Mouse (Mus musculus) kidney, postnatal 0 days (tissue): ENCODE data around the gene Mrm1. TPM values are rescaled to one million over a fixed set of nuclear protein-coding genes. Genes with fewer than 3 reads are reported as not detected.
A peak's percentile ranks its signal among the peaks of the same experiment; 100 is the strongest.

Experiments used
- ATAC-seq: fragments of 200-750 bp; cut with Nextera tagmentation; replicated peaks from 2 replicates; pipeline ENCODE4 v1.8.0; 2017; ENCODE audit warnings: low read depth, moderate number of reproducible peaks, moderate TSS enrichment, moderate library complexity; ENCODE audit not compliant: low FRiP score
- DNase-seq: peaks from one replicate; pipeline ENCODE4 v3.0.0-alpha.2; 2016; ENCODE audit warnings: low spot score
- H3K27ac ChIP-seq: fragments of 300-500 bp; sonication (generic); 2 replicates; pipeline ENCODE4 v1.5.1; 2014; ENCODE audit warnings: mild to moderate bottlenecking
- H3K27me3 ChIP-seq: fragments of 300-500 bp; sonication (generic); 2 replicates; pipeline ENCODE4 v1.6.1; 2014; ENCODE audit warnings: low read length, mixed read lengths; ENCODE audit not compliant: insufficient read depth
- H3K36me3 ChIP-seq: fragments of 300-500 bp; sonication (generic); 2 replicates; pipeline ENCODE4 v1.6.1; 2014; ENCODE audit warnings: low read length, mixed read lengths; ENCODE audit not compliant: insufficient read depth
- H3K4me1 ChIP-seq: fragments of 300-500 bp; sonication (generic); replicated peaks from 2 replicates; pipeline ENCODE4 v1.6.1; 2014; ENCODE audit warnings: antibody characterized with exemption, low read length, mixed read lengths; ENCODE audit not compliant: insufficient read depth
- H3K4me2 ChIP-seq: fragments of 300-500 bp; sonication (generic); 2 replicates; pipeline ENCODE4 v1.6.1; 2014; ENCODE audit warnings: mild to moderate bottlenecking, low read length, moderate library complexity, mixed read lengths
- H3K4me3 ChIP-seq: fragments of 300-500 bp; sonication (generic); replicated peaks from 2 replicates; pipeline ENCODE4 v1.5.1; 2014; ENCODE audit warnings: low read depth, low read length
- H3K9ac ChIP-seq: fragments of 300-500 bp; sonication (generic); 2 replicates; pipeline ENCODE4 v1.6.1; 2014; ENCODE audit warnings: low read depth, low read length
- H3K9me3 ChIP-seq: fragments of 300-500 bp; sonication (generic); replicated peaks from 2 replicates; pipeline ENCODE4 v1.6.1; 2016; ENCODE audit warnings: low read length, inconsistent platforms, mixed read lengths
- CTCF ChIP-seq: IDR thresholded peaks from 2 replicates; pipeline ENCODE4 v1.5.1; 2016; ENCODE audit warnings: antibody characterized with exemption, low read depth, mild to moderate bottlenecking, moderate library complexity
- WGBS: fragments of 180-500 bp; shearing (Covaris S2); extraction: QIAGEN DNeasy Blood & Tissue Kit; methylation state at CpG from one replicate; pipeline ENCODE4 v1.1.7; 2014; 5-methylcytosine and 5-hydroxymethylcytosine counted together
- polyA plus RNA-seq: library from polyadenylated mRNA; unstranded; fragments of >200 nt; fragmentation: Nextera tagmentation; extraction: Ambion mirVana; gene quantifications from 2 replicates; pipeline ENCODE4 v1.2.1, GENCODE M21; 2015

The Mrm1 gene
- polyA plus RNA-seq, 1 experiment from 2014 or later, result 12.8 TPM

GRCm38 (mm10) chr11:84817362-84817761, 2.0 kb downstream of the Mrm1 start:
- no peak for DNase-seq
- Histone ChIP-seq H3K9ac (no peak overlapping the region), H3K27ac (no peak overlapping the region), H3K4me1 (no peaks in the 10 kb centered on the region), H3K36me3 (no peaks in the 10 kb centered on the region), H3K27me3 (no peaks in the 10 kb centered on the region), H3K4me2 (no peak overlapping the region), H3K9me3 (no peaks in the 10 kb centered on the region), H3K4me3 (no peak overlapping the region)
- ATAC-seq, result no peak
- peak; percentile 40; the same call in 1 of the 2 replicates for TF ChIP-seq CTCF
- WGBS, result 86% methylated on average over 6 of the region's 6 CpGs

DNA sequence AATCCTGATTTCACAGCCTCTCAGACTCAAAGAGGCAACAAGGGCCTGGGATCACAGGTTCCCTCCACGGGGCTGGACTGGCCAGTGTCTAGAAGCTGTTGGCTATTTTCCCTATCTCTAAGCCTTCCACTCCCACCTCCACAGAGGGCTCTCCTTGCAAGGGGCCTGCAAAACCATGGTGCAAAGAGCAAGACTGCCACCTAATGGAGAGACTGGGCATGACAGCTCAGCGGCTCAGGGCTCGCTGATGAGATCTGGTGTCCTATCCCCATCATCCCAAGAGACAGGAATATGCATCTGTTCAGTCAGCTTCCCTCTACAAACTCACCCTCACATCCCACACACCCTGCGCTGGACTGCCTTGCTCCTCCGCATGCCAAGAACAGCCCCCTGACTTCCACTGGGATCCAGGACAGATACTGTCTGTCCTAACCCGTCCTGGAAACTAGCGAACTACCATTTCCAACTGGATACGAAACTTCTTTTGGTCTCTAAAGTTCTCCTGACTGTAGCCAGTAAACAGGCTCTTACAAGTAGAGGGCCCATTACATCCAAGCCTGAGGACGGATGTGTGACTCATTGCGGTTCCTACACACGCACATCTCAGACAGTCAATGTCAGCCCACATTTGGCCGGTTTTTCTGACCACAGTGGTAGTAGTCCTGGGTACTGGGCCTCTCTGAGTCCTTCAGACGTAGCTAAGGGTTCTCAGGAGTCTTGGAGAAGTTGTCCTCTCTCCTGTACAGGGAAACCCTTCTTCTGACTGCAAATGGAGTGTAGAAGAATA, 5.4 kb downstream of the Mrm1 start:
- ATAC-seq, result 0 out of 2 replicates have a peak, but pooled peaks have one; percentile 13
- DNase-seq, result peak; percentile 83
- H3K27ac ChIP-seq, result no peak overlapping the region
- H3K9me3 ChIP-seq, result no peaks in the 10 kb centered on the region
- H3K4me2 ChIP-seq, result no peak overlapping the region
- no peak overlapping the region for H3K4me3 ChIP-seq
- no peaks in the 10 kb centered on the region for H3K27me3 ChIP-seq
- no peaks in the 10 kb centered on the region for H3K4me1 ChIP-seq
- TF ChIP-seq CTCF, result peak; percentile 97
- H3K36me3 ChIP-seq, result no peaks in the 10 kb centered on the region
- WGBS, result 57% methylated on average over 13 of the region's 13 CpGs
- no peak overlapping the region for H3K9ac ChIP-seq

GRCm38 (mm10) chr11:84804373-84804772, 14.9 kb downstream of the Mrm1 start:
- Histone ChIP-seq H3K4me2 (no peak overlapping the region), H3K4me1 (no peaks in the 10 kb centered on the region), H3K4me3 (no peak overlapping the region), H3K9me3 (no peaks in the 10 kb centered on the region), H3K9ac (no peak overlapping the region), H3K27ac (no peak overlapping the region), H3K27me3 (no peaks in the 10 kb centered on the region; the same call in 1 of the 2 replicates), H3K36me3 (no peaks in the 10 kb centered on the region)
- ATAC-seq (no peak), DNase-seq (no peak)
- TF ChIP-seq CTCF, result no peak
- WGBS, result 94% methylated on average over 4 of the region's 4 CpGs

DNA sequence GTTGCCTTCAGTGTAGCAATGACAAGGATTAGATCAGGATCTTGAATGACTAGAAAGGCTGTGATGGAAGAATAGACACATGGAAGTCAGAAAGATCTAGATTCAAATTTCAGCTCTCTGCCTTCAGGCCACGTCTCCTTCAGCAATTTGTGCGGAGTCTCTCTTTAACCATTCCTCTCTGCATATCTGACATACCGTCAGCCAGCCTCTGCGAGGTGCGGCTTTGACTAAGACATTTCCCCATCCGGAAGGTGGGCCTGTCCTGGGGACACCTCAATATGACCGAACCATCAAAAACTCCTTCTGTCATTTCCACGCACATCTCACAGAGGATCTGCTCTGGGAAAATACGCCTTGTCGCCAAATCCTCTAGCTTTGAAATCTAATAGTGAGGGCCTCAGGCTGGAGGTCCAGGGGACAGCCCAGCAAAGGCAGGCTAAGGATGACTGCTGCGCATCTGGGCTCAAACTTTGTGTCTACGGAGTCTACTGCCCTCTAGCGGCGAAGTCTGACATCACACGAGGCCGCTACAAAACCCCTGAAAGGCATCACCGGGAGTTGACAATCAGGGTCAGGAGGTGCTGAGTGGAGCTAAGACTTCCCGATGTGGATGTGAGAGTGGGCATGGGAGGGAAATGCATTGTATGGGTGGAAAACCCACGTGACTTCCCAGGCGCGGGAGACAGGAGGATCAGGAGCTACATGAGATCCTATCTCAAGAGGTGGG, 21.5 kb downstream of the Mrm1 start:
- Histone ChIP-seq H3K4me1 (no peaks in the 10 kb centered on the region), H3K9me3 (no peaks in the 10 kb centered on the region), H3K4me2 (no peak overlapping the region), H3K27me3 (no peaks in the 10 kb centered on the region), H3K9ac (no peak overlapping the region), H3K36me3 (no peaks in the 10 kb centered on the region), H3K4me3 (no peak overlapping the region), H3K27ac (no peak overlapping the region)
- peak; percentile 85 for DNase-seq
- 19% methylated on average over 21 of the region's 21 CpGs for WGBS
- ATAC-seq, result no peak
- peak; percentile 91 for TF ChIP-seq CTCF

GRCm38 (mm10) chr11:84797026-84797425, 22.3 kb downstream of the Mrm1 start:
- 35% methylated on average over 10 of the region's 10 CpGs for WGBS
- DNase-seq, result no peak
- Histone ChIP-seq H3K9me3 (no peaks in the 10 kb centered on the region), H3K9ac (no peak overlapping the region), H3K36me3 (no peaks in the 10 kb centered on the region), H3K4me1 (no peaks in the 10 kb centered on the region), H3K4me2 (no peak overlapping the region), H3K27me3 (no peaks in the 10 kb centered on the region), H3K27ac (no peak overlapping the region), H3K4me3 (no peak overlapping the region)
- no peak for TF ChIP-seq CTCF
- ATAC-seq, result no peak

- DNase-seq, result peak; percentile 84
- H3K4me2 ChIP-seq, result no peak overlapping the region
- H3K36me3 ChIP-seq, result no peaks in the 10 kb centered on the region
- H3K27ac ChIP-seq, result no peak overlapping the region
- 8% methylated on average over 17 of the region's 17 CpGs for WGBS
- H3K27me3 ChIP-seq, result no peaks in the 10 kb centered on the region
- no peak overlapping the region for H3K9ac ChIP-seq
- H3K4me1 ChIP-seq, result no peaks in the 10 kb centered on the region
- peak; percentile 72; the same call in 1 of the 2 replicates for ATAC-seq
- no peaks in the 10 kb centered on the region for H3K9me3 ChIP-seq
- no peak overlapping the region for H3K4me3 ChIP-seq
- TF ChIP-seq CTCF, result peak; percentile 94
These were observed 24.7 kb downstream of the Mrm1 start for GRCm38 (mm10) chr11:84794496-84795113.
